Mouse (Mus musculus) kidney, adult 2 months (tissue): ENCODE measurements around the gene Cldn2. TPM values are rescaled to one million over a fixed set of nuclear protein-coding genes. Genes with fewer than 3 reads are reported as not detected.

Source experiments
- DNase-seq: peaks from one replicate; pipeline ENCODE4 v3.0.0; 2021
- H3K27ac ChIP-seq: fragments of 200-500 bp; 2 replicates; pipeline ENCODE4 v1.5.1; 2012; ENCODE audit warnings: low read depth, low read length, control low read depth, inconsistent platforms; ENCODE audit not compliant: insufficient read depth
- H3K27me3 ChIP-seq: fragments of 200-500 bp; replicated peaks from 2 replicates; pipeline ENCODE4 v1.6.1; 2012; ENCODE audit warnings: mild to moderate bottlenecking, moderate library complexity, low read length, inconsistent platforms; ENCODE audit not compliant: control insufficient read depth, insufficient read depth
- H3K36me3 ChIP-seq: fragments of 200-500 bp; 2 replicates; pipeline ENCODE4 v1.6.1; 2012; ENCODE audit warnings: mild to moderate bottlenecking, moderate library complexity, low read length, inconsistent platforms; ENCODE audit not compliant: control insufficient read depth, insufficient read depth
- H3K4me1 ChIP-seq: fragments of 200-500 bp; 2 replicates; pipeline ENCODE4 v1.6.1; 2011; ENCODE audit warnings: low read length; ENCODE audit not compliant: control insufficient read depth, insufficient read depth
- H3K4me3 ChIP-seq: fragments of 200-500 bp; 2 replicates; pipeline ENCODE4 v1.5.1; 2011; ENCODE audit warnings: mild to moderate bottlenecking, low read depth, low read length, control low read depth; ENCODE audit not compliant: insufficient read depth
- CTCF ChIP-seq: fragments of 200-500 bp; conservative IDR thresholded peaks from 2 replicates; pipeline ENCODE4 v1.5.1; 2011; ENCODE audit warnings: low read depth, mild to moderate bottlenecking, control low read depth, low read length, moderate library complexity, mixed read lengths; ENCODE audit not compliant: insufficient read depth, insufficient read length
- POLR2A ChIP-seq: fragments of 200-500 bp; IDR thresholded peaks from one replicate; pipeline ENCODE4 v1.6.1; 2011; ENCODE audit warnings: low read depth, low read length, control low read depth
- WGBS: fragments of 180-500 bp; shearing (Covaris S2); methylation state at CpG from one replicate; pipeline ENCODE4 v1.1.7; 2018; 5-methylcytosine and 5-hydroxymethylcytosine counted together
- polyA plus RNA-seq: library from polyadenylated mRNA; depleted of rRNA; stranded (reverse); fragments of >200 nt; gene quantifications from 2 replicates; pipeline ENCODE4 v1.2.3, GENCODE M21; 2012

Gene Cldn2
- polyA plus RNA-seq, 1 experiment = 226 TPM

DNA sequence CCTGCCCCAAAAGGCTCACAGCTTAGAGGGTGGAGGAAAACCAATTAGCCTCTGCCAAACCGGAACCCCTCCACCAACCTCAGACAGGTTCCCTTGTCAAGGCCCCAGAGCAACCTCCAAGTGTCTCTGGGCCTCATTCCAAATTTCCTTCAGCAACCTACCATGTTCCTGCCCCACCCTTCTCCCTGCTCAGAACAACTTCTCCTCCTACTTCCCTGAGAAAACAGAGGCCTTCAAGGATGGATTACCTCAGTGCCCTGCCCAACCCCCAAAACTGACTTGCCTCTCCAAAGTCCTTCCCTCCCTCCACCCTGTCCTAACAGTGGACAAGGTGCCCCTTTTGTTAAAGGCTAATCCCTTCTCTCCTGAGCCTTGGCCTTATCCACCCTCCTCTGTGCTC, 14.9 kb upstream of the Cldn2 start:
- 31% methylated on average over 1 of the region's 1 CpGs for WGBS
- peak; percentile 80 for DNase-seq
- Histone ChIP-seq H3K27ac (peak overlapping the region; percentile 76; the same call in 1 of the 2 replicates), H3K27me3 (no peaks in the 10 kb centered on the region), H3K36me3 (no peaks in the 10 kb centered on the region), H3K4me1 (peaks cover 14% of the 10 kb centered on the region; the same call in 1 of the 2 replicates), H3K4me3 (no peak overlapping the region)
- no peak for TF ChIP-seq POLR2A
- no peak for TF ChIP-seq CTCF

DNA sequence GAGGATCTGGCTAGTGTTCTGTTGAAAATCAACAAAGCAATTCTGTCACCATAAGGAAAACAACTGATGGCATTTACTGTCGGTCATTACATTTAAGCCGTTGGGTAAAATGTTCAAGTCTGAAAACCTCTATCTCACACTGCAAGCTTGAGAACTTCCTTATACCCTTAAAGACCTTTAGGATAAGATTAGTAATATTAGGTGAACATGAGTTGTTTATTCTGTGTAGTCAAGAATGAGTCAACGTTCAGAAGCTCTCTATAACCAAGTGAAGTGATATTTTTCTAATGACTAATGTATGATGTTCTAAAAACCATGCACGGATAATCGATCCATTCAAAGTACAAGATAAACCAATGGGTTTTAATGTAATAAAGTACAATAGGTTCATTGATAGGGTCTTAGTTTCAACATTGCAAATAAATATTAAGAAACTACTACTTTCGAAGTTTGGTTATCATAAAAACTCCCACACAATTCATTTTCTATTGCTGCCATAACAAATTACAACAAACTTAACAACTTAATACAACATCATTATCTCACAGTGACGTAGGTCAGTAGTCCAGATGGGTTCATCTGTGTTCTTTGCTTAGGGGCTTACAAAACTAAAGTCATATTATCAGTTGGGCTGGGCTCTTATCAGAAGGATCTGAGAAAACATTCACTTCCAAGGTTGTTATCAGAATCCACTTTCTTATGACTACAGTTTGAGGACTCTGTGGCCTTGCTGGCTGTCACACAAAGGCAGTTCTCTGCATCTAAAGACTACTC, 6.4 kb upstream of the Cldn2 start:
- H3K36me3 ChIP-seq = no peaks in the 10 kb centered on the region
- no peak for DNase-seq
- WGBS = 95% methylated on average over 7 of the region's 7 CpGs
- no peaks in the 10 kb centered on the region for H3K27me3 ChIP-seq
- H3K4me3 ChIP-seq = no peak overlapping the region
- H3K4me1 ChIP-seq = no peaks in the 10 kb centered on the region
- TF ChIP-seq POLR2A (no peak), CTCF (no peak)
- H3K27ac ChIP-seq = no peak overlapping the region

DNA sequence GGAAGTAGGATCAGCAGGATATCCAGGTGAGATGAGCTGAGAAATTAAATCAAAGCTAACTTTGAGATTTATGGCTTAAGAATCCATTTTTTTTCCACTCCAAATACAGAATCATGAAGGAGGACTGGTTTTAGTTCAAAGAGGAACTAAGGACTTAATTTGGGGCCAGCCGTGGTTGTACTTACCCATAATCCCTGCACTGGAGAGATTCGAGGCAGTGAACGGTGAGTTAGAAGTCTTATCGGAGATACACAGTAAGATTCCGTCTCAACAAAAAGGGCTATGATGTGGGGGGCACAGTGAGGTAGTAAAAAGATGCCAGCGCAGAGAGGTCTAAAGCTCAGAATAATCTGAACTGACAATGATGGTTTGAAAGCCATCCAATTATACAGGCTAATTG, 4.6 kb upstream of the Cldn2 start:
- H3K36me3 ChIP-seq = no peaks in the 10 kb centered on the region
- 90% methylated on average over 6 of the region's 6 CpGs for WGBS
- no peak for TF ChIP-seq CTCF
- TF ChIP-seq POLR2A = no peak

GRCm38 (mm10) chrX:139797875-139798274, 2.8 kb upstream of the Cldn2 start:
- H3K27ac ChIP-seq = no peak overlapping the region
- peak; percentile 35 for DNase-seq
- H3K4me3 ChIP-seq = no peak overlapping the region
- no peak for TF ChIP-seq POLR2A
- no peak for TF ChIP-seq CTCF
- H3K4me1 ChIP-seq = peaks cover 2% of the 10 kb centered on the region; the same call in 1 of the 2 replicates
- no peaks in the 10 kb centered on the region for H3K27me3 ChIP-seq
- no peaks in the 10 kb centered on the region for H3K36me3 ChIP-seq
- WGBS = 18% methylated on average over 9 of the region's 9 CpGs

More for the DNA sequence above, 4.6 kb upstream of the Cldn2 start:
- Histone ChIP-seq H3K27me3 (no peaks in the 10 kb centered on the region), H3K27ac (no peak overlapping the region), H3K4me1 (peaks cover 2% of the 10 kb centered on the region; the same call in 1 of the 2 replicates), H3K4me3 (no peak overlapping the region)
- DNase-seq = no peak

DNA sequence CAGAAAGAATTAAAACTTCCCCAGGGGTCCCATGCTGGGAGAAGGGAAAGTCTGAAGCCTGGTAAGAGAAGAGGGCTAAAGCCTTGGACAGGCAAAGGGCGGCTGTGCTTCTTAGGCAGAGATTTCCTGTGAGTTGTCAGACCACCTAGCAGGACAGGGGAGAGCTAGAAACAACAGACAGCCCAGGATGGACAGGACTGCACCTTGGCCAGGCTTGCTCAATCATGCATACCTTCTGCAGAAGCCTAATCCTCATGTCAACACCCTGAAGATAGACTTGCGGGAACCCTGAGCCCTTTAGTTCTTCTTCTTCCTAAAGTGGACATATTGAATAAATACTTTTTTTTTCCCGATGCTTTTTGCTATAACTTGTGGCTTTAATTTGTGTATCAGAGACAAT, 675 bp upstream of the Cldn2 start:
- no peaks in the 10 kb centered on the region for H3K27me3 ChIP-seq

DNA sequence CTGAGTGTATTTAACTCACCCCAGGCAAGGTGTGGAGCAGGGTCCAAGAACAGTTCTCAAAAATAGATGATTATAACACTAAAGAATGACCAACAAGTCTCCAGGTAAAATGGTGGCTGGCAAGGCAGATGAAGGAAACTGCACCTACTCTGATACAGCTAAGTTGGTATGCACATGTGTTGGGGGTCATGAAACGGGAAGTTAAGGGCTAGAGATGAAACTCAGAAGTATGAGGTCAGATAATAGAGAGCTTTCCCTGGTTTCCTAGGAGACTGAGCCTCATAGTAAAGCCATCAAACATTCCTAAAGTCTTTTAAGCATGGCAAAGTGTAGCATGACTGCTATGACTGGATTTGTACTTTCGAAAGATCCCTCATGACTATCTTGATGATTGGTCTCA, 2.4 kb downstream of the Cldn2 start:
- no peak for TF ChIP-seq CTCF
- TF ChIP-seq POLR2A = no peak
- Histone ChIP-seq H3K27ac (no peak overlapping the region), H3K27me3 (no peaks in the 10 kb centered on the region), H3K4me1 (peaks cover 13% of the 10 kb centered on the region; the same call in 1 of the 2 replicates), H3K36me3 (no peaks in the 10 kb centered on the region), H3K4me3 (no peak overlapping the region)
- DNase-seq = no peak
- 75% methylated on average over 2 of the region's 2 CpGs for WGBS

More for the DNA sequence above, 675 bp upstream of the Cldn2 start:
- Histone ChIP-seq H3K36me3 (no peaks in the 10 kb centered on the region), H3K4me1 (peaks cover 10% of the 10 kb centered on the region; the same call in 1 of the 2 replicates), H3K27ac (0 out of 2 replicates have a peak overlapping the region, but pooled peaks have one; percentile 43), H3K4me3 (no peak overlapping the region)
- TF ChIP-seq CTCF = no peak
- TF ChIP-seq POLR2A = no peak
- 71% methylated on average over 3 of the region's 3 CpGs for WGBS
- DNase-seq = peak; percentile 54

- Histone ChIP-seq H3K4me3 (no peak overlapping the region), H3K27me3 (no peaks in the 10 kb centered on the region), H3K27ac (peak overlapping the region; percentile 93), H3K36me3 (no peaks in the 10 kb centered on the region), H3K4me1 (peaks cover 11% of the 10 kb centered on the region; the same call in 1 of the 2 replicates)
- TF ChIP-seq CTCF (no peak), POLR2A (no peak)
- DNase-seq = peak; percentile 77
- WGBS = 49% methylated on average over 4 of the region's 4 CpGs
These were observed 5.3 kb downstream of the Cldn2 start for GRCm38 (mm10) chrX:139805918-139806317.

- Histone ChIP-seq H3K27ac (peak overlapping the region; percentile 95), H3K36me3 (no peaks in the 10 kb centered on the region), H3K4me3 (no peak overlapping the region), H3K4me1 (peaks cover 11% of the 10 kb centered on the region; the same call in 1 of the 2 replicates), H3K27me3 (no peaks in the 10 kb centered on the region)
- DNase-seq = peak; percentile 78
- 60% methylated on average over 2 of the region's 2 CpGs for WGBS
- TF ChIP-seq CTCF (no peak), POLR2A (no peak)
These were observed 6.8 kb downstream of the Cldn2 start for GRCm38 (mm10) chrX:139807391-139807790.
